Mouse (Mus musculus) kidney, embryonic 16.5 days (tissue): ENCODE data around the gene Ercc6l. TPM values are rescaled to one million over a fixed set of nuclear protein-coding genes. Genes with fewer than 3 reads are reported as not detected.

Source experiments
- ATAC-seq: fragments of 200-750 bp; cut with Nextera tagmentation; 2 replicates; pipeline ENCODE4 v1.8.0; 2017; ENCODE audit warnings: moderate TSS enrichment; ENCODE audit not compliant: low FRiP score, low TSS enrichment
- H3K27ac ChIP-seq: fragments of 300-500 bp; sonication (generic); 2 replicates; pipeline ENCODE4 v1.5.1; 2014; ENCODE audit warnings: low read length
- H3K27me3 ChIP-seq: fragments of 300-500 bp; sonication (generic); 2 replicates; pipeline ENCODE4 v1.6.1; 2014; ENCODE audit warnings: low read length, control low read depth, mixed read lengths; ENCODE audit not compliant: insufficient read depth
- H3K36me3 ChIP-seq: fragments of 300-500 bp; sonication (generic); 2 replicates; pipeline ENCODE4 v1.6.1; 2014; ENCODE audit warnings: low read length, control low read depth, mixed read lengths; ENCODE audit not compliant: insufficient read depth
- H3K4me1 ChIP-seq: fragments of 300-500 bp; sonication (generic); 2 replicates; pipeline ENCODE4 v1.6.1; 2014; ENCODE audit warnings: low read length, control low read depth, mixed read lengths; ENCODE audit not compliant: insufficient read depth
- H3K4me2 ChIP-seq: fragments of 300-500 bp; sonication (generic); replicated peaks from 2 replicates; pipeline ENCODE4 v1.6.1; 2014; ENCODE audit warnings: low read depth, low read length
- H3K4me3 ChIP-seq: fragments of 300-500 bp; sonication (generic); 2 replicates; pipeline ENCODE4 v1.5.1; 2014; ENCODE audit warnings: mild to moderate bottlenecking, low read length
- H3K9ac ChIP-seq: fragments of 300-500 bp; sonication (generic); replicated peaks from 2 replicates; pipeline ENCODE4 v1.6.1; 2014; ENCODE audit warnings: low read length
- H3K9me3 ChIP-seq: fragments of 300-500 bp; sonication (generic); 2 replicates; pipeline ENCODE4 v1.6.1; 2016; ENCODE audit warnings: low read length, control low read depth
- WGBS: fragments of 180-500 bp; shearing (Covaris S2); extraction: QIAGEN DNeasy Blood & Tissue Kit; methylation state at CpG from one replicate; pipeline ENCODE4 v1.1.7; 2014; 5-methylcytosine and 5-hydroxymethylcytosine counted together
- polyA plus RNA-seq: library from polyadenylated mRNA; unstranded; fragments of >200 nt; fragmentation: Nextera tagmentation; extraction: Ambion mirVana; gene quantifications from 2 replicates; pipeline ENCODE4 v1.2.1, GENCODE M21; 2015

Gene Ercc6l
- polyA plus RNA-seq, 1 experiment from 2014 or later: 13.5 TPM

DNA sequence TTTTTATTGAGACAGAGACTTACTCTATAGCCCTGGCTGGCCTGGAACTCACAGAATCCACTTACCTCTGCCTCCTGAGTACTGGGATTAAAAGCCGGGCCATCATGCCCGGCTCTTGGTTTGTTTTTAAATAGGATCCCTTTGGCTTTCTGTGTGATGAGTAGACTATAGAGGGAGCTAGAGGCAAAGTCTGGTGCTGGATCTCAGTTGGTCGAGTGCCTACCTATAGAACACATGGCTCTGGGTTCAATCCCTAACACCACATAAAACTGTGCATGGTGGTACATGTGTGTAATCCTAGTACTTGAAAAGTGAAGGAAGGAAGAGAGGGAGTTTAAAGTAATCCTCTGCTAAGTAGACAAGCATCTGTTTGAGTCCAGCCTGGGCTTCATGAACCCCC is 13.2 kb upstream of the Ercc6l start:
- 55% methylated on average over 3 of the region's 3 CpGs for WGBS
- H3K9ac ChIP-seq: no peak overlapping the region

DNA sequence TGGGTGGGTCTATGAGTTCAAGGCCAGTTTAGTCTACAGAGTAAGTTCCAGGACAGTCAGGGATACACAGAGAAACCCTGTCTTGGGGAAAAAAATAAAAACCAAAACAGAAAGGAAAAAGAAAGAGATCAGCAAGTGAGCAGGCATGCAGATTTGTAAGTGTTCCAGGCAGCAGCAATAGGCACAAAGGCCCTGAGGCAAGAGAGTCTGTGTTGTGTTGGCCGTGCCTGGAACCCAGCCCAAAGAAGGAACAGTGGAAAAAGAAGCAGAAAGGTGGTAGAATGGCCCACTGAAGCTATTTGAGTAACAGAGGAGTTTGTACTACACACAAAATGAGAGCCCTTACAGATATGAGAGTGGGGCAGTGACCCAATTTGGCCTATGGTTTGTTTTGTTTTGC is 12.8 kb upstream of the Ercc6l start:
- Histone ChIP-seq H3K9me3 (no peaks in the 10 kb centered on the region), H3K4me3 (no peak overlapping the region), H3K4me1 (no peaks in the 10 kb centered on the region), H3K4me2 (no peak overlapping the region), H3K9ac (no peak overlapping the region), H3K36me3 (no peaks in the 10 kb centered on the region), H3K27ac (no peak overlapping the region), H3K27me3 (no peaks in the 10 kb centered on the region; the same call in 1 of the 2 replicates)
- 81% methylated on average over 1 of the region's 1 CpGs for WGBS
- no peak for ATAC-seq

More for the DNA sequence above, 13.2 kb upstream of the Ercc6l start:
- H3K4me2 ChIP-seq: no peak overlapping the region
- no peak overlapping the region for H3K27ac ChIP-seq
- no peak for ATAC-seq
- no peaks in the 10 kb centered on the region for H3K4me1 ChIP-seq
- H3K9me3 ChIP-seq: no peaks in the 10 kb centered on the region
- no peaks in the 10 kb centered on the region for H3K36me3 ChIP-seq
- no peak overlapping the region for H3K4me3 ChIP-seq
- H3K27me3 ChIP-seq: no peaks in the 10 kb centered on the region; the same call in 1 of the 2 replicates

DNA sequence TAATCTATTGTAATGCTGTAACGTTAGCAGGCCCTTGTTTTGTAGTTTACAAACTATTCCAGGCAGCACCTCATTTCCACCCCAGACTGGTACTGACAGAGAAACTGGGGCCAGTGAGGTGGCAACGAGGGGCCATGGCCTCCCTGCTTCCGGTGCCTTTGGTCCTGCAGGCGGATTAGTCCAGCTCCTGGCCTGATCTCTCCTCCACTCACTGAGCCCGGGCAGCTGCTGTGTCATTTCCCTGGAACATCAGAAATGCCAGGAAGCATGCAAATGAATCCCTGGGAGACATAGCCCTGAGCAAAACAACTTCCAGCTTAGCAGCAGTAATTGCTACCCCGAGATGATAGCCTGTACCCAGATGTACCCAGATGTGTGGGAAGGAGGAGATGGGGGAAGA is 10.1 kb upstream of the Ercc6l start:
- Histone ChIP-seq H3K4me2 (no peak overlapping the region), H3K4me3 (no peak overlapping the region), H3K4me1 (no peaks in the 10 kb centered on the region), H3K36me3 (no peaks in the 10 kb centered on the region), H3K27ac (no peak overlapping the region), H3K9ac (no peak overlapping the region), H3K9me3 (no peaks in the 10 kb centered on the region), H3K27me3 (no peaks in the 10 kb centered on the region; the same call in 1 of the 2 replicates)
- WGBS: 33% methylated on average over 6 of the region's 6 CpGs
- ATAC-seq: no peak

DNA sequence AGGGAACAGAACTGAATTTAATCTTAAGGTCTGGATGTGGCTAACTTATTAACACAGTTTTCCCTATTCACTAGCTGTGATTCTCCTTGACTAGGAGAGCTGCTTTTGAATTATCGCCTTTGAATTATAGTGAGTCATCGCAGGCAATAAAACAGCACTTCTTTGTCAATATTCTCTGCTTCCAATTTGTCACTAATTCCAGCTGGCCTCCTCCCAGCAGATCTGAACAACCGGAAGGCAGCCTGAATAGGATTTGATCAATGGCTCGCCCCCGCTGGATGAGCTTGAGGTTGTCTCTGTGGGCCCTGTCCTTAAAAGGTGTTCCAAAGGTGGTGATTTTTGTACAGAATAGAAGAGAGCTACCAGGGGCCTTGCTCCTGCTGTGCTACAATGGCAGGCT is 9.6 kb upstream of the Ercc6l start:
- 54% methylated on average over 5 of the region's 5 CpGs for WGBS
- H3K27ac ChIP-seq: no peak overlapping the region

DNA sequence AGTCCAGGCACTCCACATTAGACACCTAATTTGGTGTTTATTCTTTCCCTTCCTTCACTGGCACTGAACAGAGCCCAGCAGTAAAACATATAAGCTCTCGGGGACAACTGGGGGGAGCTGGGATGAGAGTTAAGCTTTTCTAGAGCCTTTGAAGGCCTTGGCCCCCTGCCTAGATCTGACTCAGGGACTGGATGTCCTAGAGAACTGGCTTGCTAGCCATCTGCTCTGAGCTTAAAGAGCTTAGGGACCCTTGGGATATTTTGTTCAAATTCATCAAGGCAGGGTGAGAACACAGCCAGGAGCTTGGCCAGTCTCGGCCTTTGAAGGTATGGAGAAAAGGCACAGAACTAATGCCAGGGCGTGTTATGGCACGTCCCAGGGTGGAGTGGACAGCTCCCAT is 6.6 kb upstream of the Ercc6l start:
- H3K36me3 ChIP-seq: no peaks in the 10 kb centered on the region
- no peak for ATAC-seq
- H3K4me2 ChIP-seq: no peak overlapping the region
- no peaks in the 10 kb centered on the region for H3K4me1 ChIP-seq
- no peak overlapping the region for H3K27ac ChIP-seq
- H3K9me3 ChIP-seq: no peaks in the 10 kb centered on the region
- no peak overlapping the region for H3K9ac ChIP-seq
- 75% methylated on average over 4 of the region's 4 CpGs for WGBS
- no peak overlapping the region for H3K4me3 ChIP-seq
- H3K27me3 ChIP-seq: no peaks in the 10 kb centered on the region; the same call in 1 of the 2 replicates

More for the DNA sequence above, 9.6 kb upstream of the Ercc6l start:
- Histone ChIP-seq H3K27me3 (no peaks in the 10 kb centered on the region; the same call in 1 of the 2 replicates), H3K4me1 (no peaks in the 10 kb centered on the region), H3K4me2 (no peak overlapping the region), H3K36me3 (no peaks in the 10 kb centered on the region), H3K9me3 (no peaks in the 10 kb centered on the region), H3K4me3 (no peak overlapping the region), H3K9ac (no peak overlapping the region)
- no peak for ATAC-seq

DNA sequence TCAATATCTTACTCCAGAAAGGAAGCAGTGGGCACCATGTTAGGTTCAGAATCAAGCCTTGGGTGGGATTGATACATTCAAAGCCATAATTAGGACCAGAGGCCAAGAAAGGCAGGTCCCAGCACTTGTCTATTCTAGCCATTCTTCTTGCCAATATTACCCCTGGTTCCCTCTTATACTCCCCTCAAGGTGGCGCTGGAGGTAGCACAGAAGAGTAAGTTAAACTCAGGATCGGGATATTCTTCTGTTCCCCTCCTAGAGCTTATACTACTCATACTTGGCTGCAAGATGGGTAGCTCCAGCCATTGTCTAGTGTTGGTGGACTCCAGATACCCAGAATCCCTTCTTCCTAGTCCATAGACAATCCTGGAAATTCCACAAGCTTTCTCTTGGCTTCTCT is 6.2 kb upstream of the Ercc6l start:
- H3K9me3 ChIP-seq: no peaks in the 10 kb centered on the region
- H3K9ac ChIP-seq: no peak overlapping the region
- H3K4me3 ChIP-seq: no peak overlapping the region
- H3K27ac ChIP-seq: no peak overlapping the region
- WGBS: 23% methylated on average over 2 of the region's 2 CpGs
- H3K36me3 ChIP-seq: no peaks in the 10 kb centered on the region
- no peak overlapping the region for H3K4me2 ChIP-seq
- no peaks in the 10 kb centered on the region for H3K4me1 ChIP-seq
- ATAC-seq: no peak
- H3K27me3 ChIP-seq: no peaks in the 10 kb centered on the region; the same call in 1 of the 2 replicates

DNA sequence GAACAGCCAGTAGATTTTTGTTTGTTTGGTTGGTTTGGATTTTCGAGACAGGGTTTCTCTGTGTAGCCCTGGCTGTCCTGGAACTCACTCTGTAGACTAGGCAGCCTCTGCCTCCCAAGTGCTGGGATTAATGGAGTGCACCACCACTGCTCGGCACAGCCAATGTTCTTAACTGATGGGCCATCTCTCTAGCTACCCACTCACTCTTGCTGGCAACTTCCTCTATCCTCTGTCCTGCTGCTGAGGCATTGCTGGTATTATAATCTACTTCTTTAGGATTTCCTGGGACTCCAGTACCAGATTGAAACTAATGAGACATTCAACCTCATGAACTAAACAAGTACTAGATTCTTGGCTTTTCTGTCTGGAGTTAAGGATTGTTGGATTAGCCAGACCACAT is 3.6 kb upstream of the Ercc6l start:
- H3K4me1 ChIP-seq: no peaks in the 10 kb centered on the region
- H3K9ac ChIP-seq: no peak overlapping the region
- H3K4me2 ChIP-seq: no peak overlapping the region
- no peaks in the 10 kb centered on the region for H3K36me3 ChIP-seq
- H3K27me3 ChIP-seq: no peaks in the 10 kb centered on the region
- no peaks in the 10 kb centered on the region for H3K9me3 ChIP-seq
- WGBS: 77% methylated on average over 2 of the region's 2 CpGs
- no peak overlapping the region for H3K4me3 ChIP-seq
- no peak for ATAC-seq
- H3K27ac ChIP-seq: no peak overlapping the region

DNA sequence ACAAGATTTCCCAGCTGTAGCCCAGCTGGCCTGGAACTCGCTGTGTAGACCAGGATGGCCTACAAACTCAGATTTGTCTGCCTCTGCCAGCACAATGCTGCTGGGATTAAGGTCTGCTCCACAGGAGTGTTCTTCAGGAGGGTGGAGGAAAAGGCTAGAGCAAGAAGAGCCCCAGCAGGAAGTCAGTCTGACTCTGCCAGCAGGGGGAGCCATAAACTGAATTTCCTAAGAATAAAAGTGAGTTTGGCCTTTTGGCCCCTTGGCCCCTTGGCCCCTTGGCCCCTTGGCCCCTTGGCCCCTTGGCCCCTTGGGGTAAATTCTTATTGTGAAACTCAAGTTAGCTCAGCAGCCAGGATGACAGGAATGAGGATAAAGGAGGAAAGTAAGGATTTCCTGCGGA is 2.9 kb upstream of the Ercc6l start:
- Histone ChIP-seq H3K9ac (no peak overlapping the region), H3K36me3 (no peaks in the 10 kb centered on the region), H3K4me2 (no peak overlapping the region), H3K4me3 (no peak overlapping the region), H3K9me3 (no peaks in the 10 kb centered on the region), H3K27me3 (no peaks in the 10 kb centered on the region), H3K4me1 (no peaks in the 10 kb centered on the region), H3K27ac (no peak overlapping the region)
- no peak for ATAC-seq
- 67% methylated on average over 2 of the region's 2 CpGs for WGBS

DNA sequence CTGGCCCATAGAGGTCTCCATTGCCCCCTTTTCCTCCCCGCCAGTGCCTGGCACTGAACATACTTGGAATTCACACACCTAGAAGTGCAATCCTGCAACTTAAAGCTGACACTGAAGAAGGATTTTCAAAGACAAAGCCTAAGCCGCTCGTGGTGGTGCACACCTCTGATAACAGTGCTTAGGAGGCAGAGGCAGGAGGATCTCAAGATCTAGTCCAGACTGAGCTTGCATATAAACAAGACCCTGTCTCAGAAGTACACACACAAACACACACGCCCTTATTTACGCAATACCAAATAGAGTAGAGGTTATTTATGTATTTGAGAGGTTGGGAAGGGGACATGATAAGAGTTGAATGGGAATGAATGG is 516 bp upstream of the Ercc6l start:
- H3K36me3 ChIP-seq: no peaks in the 10 kb centered on the region
- WGBS: 63% methylated on average over 5 of the region's 5 CpGs
- peak overlapping the region; percentile 61 for H3K9ac ChIP-seq
- peak overlapping the region; percentile 77 for H3K27ac ChIP-seq
- no peak; the same call in 1 of the 2 replicates for ATAC-seq
- H3K9me3 ChIP-seq: no peaks in the 10 kb centered on the region
- H3K27me3 ChIP-seq: no peaks in the 10 kb centered on the region
- H3K4me1 ChIP-seq: no peaks in the 10 kb centered on the region
- H3K4me3 ChIP-seq: peak overlapping the region; percentile 47
- peak overlapping the region; percentile 46 for H3K4me2 ChIP-seq

DNA sequence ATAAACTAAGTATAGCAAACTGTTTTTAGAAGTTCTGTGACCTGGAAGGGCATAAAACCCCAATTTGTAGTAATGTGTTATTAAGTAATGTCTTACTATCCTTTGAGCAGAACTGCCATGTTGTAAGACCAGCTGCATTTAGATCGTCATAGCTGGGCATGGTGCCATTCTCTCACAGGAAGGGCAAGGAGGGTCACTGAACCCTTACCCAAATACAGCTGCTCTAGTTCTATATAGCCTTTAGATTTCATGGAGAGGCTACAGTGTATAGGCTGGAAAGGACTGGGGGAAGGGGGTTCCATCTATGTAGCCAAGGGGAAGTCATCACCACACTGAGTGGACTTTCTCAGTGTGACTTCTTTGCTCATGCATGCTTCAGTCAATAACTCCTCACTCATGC is 15.7 kb downstream of the Ercc6l start:
- Histone ChIP-seq H3K4me1 (no peaks in the 10 kb centered on the region), H3K4me2 (no peak overlapping the region), H3K9ac (no peak overlapping the region), H3K27ac (no peak overlapping the region), H3K27me3 (peaks cover 6% of the 10 kb centered on the region; the same call in 1 of the 2 replicates), H3K9me3 (no peaks in the 10 kb centered on the region), H3K4me3 (no peak overlapping the region), H3K36me3 (peaks cover 16% of the 10 kb centered on the region)
- 68% methylated on average over 1 of the region's 1 CpGs for WGBS
- no peak for ATAC-seq
